Mouse (Mus musculus) ES-Bruce4 (cell line): ENCODE results near the gene Gm10282.

Experiments
- CTCF ChIP-seq: IDR thresholded peaks from one replicate; pipeline ENCODE4 v1.8.1; 2011; ENCODE audit warnings: low read depth, low read length
- POLR2A ChIP-seq: IDR thresholded peaks from one replicate; pipeline ENCODE4 v1.8.1; 2011; ENCODE audit warnings: low read length; ENCODE audit not compliant: insufficient read depth

- TF ChIP-seq CTCF (no peak), POLR2A (no peak)
Observed at GRCm38 (mm10) chr8:72301497-72301896, 3.6 kb downstream of the Gm10282 start.
